Mouse (Mus musculus): ENCODE results near the gene Ccdc93. TPM values are rescaled to one million over a fixed set of nuclear protein-coding genes. Genes with fewer than 3 reads are reported as not detected.

Ccdc93 gene
- total RNA-seq, 2 experiments from 2014 or later, result 28.8 to 30.6 TPM

DNA sequence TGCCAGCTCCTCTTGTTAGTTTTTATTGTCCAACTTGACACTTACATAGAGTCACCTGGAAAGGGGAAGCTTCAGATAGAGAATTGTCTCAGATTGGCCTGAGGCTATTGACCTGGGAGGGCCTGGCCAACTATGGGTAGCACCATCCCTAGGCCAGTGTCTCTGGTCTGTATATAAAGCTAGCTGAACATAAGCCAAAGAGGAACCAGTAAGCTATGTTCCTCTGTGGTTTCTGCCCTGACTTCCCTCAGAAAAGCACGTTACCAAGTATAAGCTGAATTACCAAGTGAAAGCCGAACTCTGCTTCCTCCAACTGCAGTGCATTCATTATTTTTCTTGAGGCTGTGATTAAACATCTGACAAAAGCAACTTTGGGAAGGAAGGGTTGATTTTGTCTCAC lies 77.9 kb downstream of the Ccdc93 start:
- DNase-seq, result no peak
- intact Hi-C loops (cut with DNase I), result no loop called here

DNA sequence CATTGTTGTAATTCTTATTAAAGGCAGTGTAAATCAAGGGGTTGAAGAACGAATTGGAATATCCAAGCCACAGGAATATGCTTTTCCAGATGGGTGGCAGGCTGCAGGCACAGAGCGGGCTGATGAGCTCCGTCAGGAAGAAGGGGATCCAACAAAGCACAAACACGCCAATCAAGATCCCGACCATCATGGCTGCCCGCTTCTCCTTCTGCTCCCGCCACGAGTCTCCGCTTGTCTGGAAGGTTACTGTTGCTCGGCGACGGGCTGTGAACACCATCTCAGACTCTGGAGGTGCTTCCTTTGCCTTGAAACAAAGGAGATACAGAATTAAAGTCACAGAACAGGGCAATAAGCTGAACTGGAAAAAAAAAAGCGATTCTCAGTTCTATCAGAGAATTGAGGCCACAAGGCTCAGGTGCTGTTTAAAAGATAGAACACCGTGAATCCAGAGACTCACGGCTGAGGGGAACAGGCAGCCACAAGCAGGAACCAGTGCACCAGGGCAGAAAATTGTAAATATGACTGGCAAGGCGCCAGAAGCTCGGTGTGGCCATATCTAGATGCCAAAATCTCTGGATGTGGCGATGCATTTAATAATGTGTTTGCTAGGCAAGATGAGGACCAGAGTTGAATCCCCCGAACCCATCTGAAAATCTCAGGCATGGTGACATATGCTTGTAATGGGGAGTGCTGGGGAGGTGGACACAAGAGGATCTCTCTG lies 79.7 kb downstream of the Ccdc93 start:
- DNase-seq, result peak; percentile 73
- intact Hi-C loops (cut with DNase I), result no loop called here

DNA sequence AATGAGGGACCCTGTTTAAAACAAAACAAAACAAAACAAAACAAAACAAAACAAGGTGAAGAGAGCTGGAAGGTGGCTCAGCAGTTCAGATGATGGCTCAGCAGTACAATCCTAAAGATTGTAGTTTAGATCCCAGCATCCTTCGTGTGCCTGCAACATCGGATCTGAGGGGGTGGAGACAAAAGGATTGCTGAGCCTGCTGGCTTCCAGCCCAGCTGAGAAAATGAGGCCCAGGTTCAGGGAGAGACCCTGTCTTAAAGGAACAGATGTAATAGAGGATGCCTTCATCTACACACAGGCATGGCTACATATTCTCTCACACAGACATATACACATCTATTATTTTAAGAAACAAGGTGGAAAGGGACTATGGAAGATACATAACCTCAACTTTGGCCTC lies 80.3 kb downstream of the Ccdc93 start:
- intact Hi-C loops (cut with DNase I), result no loop called here
- DNase-seq, result peak; percentile 41

DNA sequence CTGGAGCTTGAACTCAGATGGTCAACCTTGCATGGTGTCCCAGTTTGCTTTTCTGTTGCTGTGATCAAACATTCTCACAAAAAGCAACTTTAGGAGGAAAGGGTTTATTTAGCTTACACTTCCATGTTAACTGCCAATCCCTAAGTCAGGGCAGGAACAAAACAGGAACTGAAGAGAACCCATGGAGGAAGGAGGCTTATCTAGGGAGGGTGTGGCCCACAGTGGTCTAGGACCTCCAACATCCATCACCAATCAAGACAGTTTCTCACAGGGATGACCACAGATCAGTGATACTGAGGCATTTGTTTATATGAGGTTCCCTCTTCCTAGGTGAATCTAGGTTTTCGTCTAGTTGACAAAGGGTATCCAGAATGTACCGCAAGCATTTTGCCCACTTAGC lies 81.1 kb downstream of the Ccdc93 start:
- no peak for DNase-seq
- intact Hi-C loops (cut with DNase I), result no loop called here

DNA sequence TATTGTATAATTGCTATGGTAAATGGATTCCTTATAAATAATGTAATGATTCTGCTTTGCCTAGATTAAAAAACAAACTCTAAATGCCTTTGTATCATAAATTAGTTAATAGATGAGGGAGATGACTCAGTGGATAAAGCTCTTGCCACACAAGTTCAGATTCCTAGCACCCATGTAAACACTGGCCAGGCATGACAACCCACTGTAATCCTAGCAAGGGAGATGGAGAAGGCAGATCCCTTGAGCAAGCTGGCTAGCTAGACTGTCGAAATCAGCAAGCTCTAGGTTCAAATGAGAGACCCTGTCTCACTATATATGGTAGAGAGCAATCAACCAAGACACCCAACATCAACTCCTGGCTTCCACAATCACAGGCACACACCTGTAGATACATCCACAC lies 87.8 kb downstream of the Ccdc93 start:
- intact Hi-C loops (cut with DNase I), result no loop called here
- DNase-seq, result no peak

DNA sequence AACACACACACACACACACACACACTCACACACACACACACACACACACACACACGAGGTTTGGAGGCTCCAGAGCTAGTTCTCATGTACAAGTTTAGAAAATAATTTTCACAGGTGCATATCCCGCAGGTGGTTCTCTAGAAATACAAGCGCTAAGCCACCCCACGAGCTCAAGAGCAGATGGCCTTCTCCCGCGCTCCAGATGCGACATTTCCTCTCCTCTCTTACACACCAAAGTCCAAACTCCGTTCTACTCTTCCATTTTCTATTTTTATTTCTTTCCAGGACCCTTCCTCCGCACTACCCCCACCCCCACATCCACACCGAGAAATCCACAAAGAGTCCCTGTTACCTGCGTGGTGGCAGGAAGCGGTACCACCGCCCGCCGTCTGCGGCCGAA lies 96.2 kb downstream of the Ccdc93 start:
- no peak for DNase-seq
- intact Hi-C loops (cut with DNase I), result no loop called here

DNA sequence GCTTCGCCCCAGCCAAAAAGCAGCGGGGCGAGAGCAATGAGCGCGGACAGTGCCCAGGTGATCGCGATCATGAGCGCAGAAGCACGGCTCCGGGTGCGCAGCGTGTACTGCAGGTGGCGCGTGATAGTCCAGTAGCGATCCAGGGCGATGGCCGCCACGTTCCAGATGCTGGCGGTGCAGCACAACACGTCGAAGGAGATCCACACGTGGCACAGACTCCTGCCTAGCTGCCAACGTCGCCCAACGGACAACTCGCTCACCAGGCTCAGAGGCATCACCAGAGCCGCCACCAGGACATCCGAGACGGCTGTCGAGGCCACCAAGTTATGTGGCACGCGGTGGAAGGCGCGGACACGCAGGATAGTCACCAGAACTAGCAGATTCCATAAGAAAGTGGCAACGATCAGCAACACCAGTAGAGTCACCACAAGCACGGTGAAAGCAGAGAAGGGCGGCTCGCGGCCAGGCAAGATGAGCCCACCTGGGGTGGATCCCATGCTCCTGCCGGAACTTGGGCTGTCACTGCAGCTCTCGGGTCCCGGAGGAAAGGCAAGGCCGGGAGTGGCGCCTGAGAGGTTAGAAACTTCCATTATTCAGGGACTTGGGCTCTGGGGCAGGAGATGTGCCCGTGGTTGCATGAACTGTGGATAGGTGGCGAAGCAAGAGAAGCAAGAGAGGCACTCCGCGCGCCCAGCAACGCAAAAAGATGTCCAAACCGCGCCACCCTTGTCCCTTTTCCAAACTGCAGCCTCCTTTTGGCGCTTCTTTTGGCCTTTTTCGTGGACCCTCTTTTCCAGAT lies 97.0 kb downstream of the Ccdc93 start:
- DNase-seq, result peak; percentile 10
- intact Hi-C loops (cut with DNase I), result no loop called here

DNA sequence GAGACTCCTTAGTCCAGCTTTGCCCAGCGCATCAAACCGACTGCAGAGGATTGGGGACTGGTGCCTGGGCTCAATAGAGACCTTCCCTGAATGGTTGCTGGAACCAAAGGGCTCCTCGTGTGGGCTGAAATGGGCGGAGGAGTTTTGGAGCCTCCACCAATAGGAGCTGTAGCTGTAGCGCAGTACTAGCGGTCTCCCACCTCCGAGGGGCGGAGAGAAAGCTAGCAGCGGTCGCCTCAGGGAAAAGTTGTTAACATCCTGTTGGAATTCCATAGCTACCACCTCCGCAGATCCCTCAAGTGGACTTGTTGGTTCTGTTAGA lies 97.5 kb downstream of the Ccdc93 start, which contains the start of gene Htr5b:
Htr5b (minus strand) TSS at position 67 of the 322 bp plus-strand sequence.
- peak; percentile 27 for DNase-seq
- intact Hi-C loops (cut with DNase I), result no loop called here

DNA sequence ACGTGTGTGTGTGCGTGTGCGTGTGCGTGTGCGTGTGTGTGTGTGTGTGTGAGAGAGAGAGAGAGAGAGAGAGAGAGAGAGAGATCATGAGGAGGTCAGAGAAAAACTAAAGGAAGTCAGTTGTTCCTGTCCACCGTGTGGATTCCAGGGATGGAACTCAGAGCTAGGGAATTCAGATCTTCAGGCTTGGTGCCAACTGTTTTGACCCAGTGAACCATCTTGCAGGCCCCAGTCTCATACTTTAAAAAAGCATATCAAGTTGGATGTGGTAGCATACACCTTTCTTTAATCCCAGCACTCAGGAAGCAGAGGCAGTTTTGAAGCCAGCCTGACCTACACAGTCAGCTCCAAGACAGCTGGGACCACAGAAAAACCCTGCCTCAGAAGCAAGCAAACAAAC lies 98.4 kb downstream of the Ccdc93 start:
- intact Hi-C loops (cut with DNase I), result no loop called here

DNA sequence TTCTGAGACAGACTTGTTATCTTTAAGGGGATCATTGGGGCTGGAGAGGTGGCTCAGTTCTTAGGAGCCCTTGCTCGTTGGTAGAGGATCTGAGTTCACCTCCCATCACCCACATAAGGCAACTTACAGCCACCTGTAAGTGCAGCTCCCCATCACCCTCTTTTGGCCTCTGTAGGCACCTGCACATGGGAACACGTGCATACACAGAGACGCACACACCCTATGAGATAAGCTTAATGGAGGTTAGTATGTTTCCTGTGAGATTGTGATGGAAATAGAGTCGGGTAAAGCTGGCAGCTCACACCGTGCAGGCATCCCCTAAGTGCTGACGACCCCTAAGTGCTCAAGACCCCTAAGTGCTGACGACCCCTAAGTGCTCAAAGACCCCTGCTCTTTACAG lies 100.6 kb downstream of the Ccdc93 start:
- intact Hi-C loops (cut with DNase I), result no loop called here
- DNase-seq, result no peak

More for the DNA sequence above, 98.4 kb downstream of the Ccdc93 start:
- DNase-seq, result no peak

DNA sequence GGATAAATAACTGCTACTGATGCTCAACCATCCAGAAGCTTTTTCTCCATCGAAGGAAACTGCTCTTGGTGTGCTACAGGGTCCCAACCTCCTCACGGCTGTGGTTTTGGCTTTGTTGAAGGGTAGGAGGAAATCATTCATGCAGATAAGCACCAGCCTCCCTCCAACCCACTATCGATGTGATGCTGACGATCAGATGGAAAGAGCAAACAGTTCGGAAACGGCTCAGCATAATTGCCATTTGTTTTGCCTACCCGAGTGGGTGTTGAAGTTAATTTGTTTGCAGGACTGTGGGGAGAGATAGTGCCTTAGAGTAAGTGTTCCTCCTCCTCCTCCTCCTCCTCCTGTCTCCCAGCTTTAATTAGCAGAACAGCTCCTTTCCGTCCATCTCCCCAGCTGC lies 109.5 kb downstream of the Ccdc93 start:
- intact Hi-C loops (cut with DNase I), result no loop called here
- DNase-seq, result no peak

DNA sequence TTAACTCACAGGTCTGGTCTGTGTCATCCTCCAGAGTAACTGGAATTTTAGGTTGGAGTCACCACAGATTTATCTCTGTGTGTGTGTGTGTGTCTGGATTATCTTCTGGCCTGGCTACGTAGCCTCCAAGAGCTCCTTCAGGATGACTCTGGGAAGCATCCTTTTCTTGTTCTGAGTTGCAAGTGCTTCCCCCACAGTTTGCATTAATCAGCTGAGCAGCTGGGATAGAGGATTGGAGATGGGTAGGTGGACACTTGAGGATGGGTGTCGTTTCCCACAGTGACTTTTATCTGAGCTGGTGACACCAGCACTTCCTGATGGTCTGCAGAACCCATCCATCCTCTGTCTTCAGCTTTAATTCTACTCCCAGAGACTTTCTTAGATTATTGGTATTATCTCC lies 116.0 kb downstream of the Ccdc93 start:
- intact Hi-C loops (cut with DNase I), result no loop called here
- DNase-seq, result no peak

DNA sequence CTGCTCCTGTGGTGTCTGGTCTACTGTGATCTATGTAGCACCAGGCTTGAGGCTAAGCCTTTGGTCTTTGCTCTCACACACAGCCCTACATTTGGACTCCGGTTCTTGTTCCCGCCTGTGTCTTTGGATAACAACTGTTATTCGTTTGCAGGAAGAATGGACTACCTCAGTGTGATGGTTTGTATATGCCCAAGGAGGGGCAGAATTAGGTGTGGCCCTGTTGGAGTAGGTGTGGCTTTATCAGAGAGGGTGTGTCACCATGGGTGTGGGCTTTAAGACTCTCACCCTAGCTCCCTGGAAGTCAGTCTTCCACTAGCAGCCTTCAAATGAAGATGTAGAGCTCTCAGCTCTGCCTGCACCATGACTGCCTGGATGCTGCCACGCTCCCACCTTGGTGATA lies 117.8 kb downstream of the Ccdc93 start:
- intact Hi-C loops (cut with DNase I), result no loop called here

DNA sequence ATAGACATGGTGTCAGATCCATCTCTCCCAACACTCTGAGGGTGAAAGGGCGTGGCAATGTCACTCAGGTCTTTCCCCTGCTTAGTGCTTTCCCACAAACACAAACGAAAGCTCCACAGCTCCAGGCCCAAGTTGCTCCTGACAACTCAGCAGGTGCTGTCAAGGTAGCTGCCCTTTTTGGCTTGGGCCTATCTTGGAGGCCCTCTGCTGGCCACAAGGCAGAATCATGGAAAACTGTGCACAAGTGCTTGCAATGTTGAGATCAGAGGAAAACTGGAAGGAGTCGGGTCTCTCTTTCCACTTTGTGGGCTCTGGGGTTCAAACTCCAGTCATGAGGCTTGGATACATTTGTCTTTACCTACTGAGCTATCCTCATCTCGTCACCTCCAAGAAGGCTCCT lies 118.6 kb downstream of the Ccdc93 start:
- intact Hi-C loops (cut with DNase I), result no loop called here
- DNase-seq, result peak; percentile 6

More for the DNA sequence above, 117.8 kb downstream of the Ccdc93 start:
- no peak for DNase-seq

DNA sequence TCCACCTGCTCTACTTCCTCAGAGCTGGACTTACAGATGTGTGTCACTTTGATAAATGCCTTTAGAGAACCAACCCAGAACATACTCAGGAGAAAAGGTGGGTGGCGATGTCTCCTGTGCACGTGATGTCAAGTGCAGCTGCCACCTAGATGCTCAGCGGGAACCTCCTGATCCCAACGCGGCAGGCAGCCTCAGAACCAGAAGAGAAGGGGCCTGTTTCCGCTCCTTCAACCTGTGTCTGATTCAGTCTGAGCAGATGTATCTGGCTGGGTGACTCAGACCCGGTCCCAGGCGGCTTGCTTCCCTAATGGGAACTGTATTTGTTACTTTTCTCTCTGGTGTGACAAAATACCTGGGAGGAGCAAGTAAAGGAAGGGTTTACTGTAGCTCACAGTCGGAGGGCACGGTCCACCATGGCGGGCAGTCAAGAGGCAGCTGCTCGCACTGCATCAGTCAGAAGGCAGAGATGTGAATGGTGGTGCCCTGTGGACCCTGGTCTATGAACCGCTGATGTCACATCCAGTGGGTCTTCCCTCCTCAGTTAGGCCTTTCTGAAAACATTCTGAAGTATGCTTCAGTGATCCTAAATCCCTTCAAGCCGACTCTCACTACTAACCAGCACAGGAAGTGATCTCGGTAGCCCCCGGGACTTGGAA lies 120.1 kb downstream of the Ccdc93 start:
- DNase-seq, result no peak
- intact Hi-C loops (cut with DNase I), result loop anchor here (5.0 kb wide), 1 partner anchor 964 kb away; no protein-coding TSS in a partner anchor

DNA sequence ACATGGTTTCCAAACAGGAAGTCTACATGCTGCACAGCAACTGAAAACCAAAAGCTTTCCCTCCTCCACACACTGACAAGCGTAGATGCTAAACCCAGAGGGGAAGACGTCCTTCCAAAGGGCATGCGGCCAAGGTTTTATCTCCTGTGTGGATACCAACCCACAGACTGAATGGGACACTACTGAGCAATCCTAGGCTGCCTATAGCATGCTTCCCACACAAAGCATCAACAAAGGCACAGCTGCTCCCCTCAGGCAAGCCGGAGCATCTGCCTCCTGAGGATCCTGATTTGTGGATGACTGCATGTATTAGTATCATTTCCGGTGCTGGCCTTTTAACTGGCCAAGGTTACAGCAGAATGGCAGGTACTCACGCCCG lies 120.6 kb downstream of the Ccdc93 start:
- intact Hi-C loops (cut with DNase I), result loop anchor here (5.0 kb wide), 1 partner anchor 964 kb away; no protein-coding TSS in a partner anchor

More for the DNA sequence above, 120.6 kb downstream of the Ccdc93 start:
- peak; percentile 27 for DNase-seq

Other genes with a start within 250 kb of the Ccdc93 start
- gene Insig2, start 98.5 kb upstream of the Ccdc93 start, total RNA-seq (2021), result 10 to 100 TPM; 23.9 to 29.0 TPM
- 1 to 10 TPM; 1.7 to 2.7 TPM for gene Htr5b, start 97.4 kb downstream of the Ccdc93 start, total RNA-seq (2021)
- 10 to 100 TPM; 27.6 to 29.0 TPM for gene Ddx18, start 136.9 kb downstream of the Ccdc93 start, total RNA-seq (2021)